Mouse (Mus musculus) Patski (cell line): ENCODE measurements at regions not wholly inside any gene's neighbourhood (a gene's known extent, or its start where the extent isn't known, plus 50 kb on each side); places are given as distances from the start of the nearest gene placed in this dataset.

Experiments used
- ATAC-seq: fragments of 100-300 bp; one replicate; pipeline ENCODE4 v1.8.0; 2021
- CTCF ChIA-PET: fragments of 350-600 bp; sonication (Branson Sonifier 250); formaldehyde crosslinking; loops from one replicate; lab custom pipeline; 2022; ENCODE audit warnings: inconsistent platforms; lab: Charles Lee
- POLR2A ChIA-PET: fragments of 350-600 bp; sonication (Branson Sonifier 250); formaldehyde crosslinking; loops from one replicate; lab custom pipeline; 2022; ENCODE audit warnings: antibody characterized with exemption, inconsistent platforms; lab: Charles Lee
- DNase-seq: peaks from one replicate; pipeline ENCODE4 v3.0.0-alpha.2; 2011; ENCODE audit warnings: low read depth, low spot score
- H3K27me3 ChIP-seq: fragments of 371-371 bp; one replicate; pipeline ENCODE4 v1.5.1; 2021
- CTCF ChIP-seq: fragments of 100-300 bp; IDR thresholded peaks from one replicate; pipeline ENCODE4 v1.5.1; 2021
- in situ Hi-C: fragments of 300-500 bp; cut with MboI; formaldehyde crosslinking; loops from 3 replicates; pipeline ENCODE4 v1.11.1; 2018; ENCODE audit warnings: low pct_unique_long_range_greater_than_20kb, mixed read lengths

GRCm38 (mm10) chr11:79827034-79827433 lies 135.2 kb downstream of the Utp6 start:
- in situ Hi-C loops, result no loop called here
- H3K27me3 ChIP-seq, result no peaks in the 10 kb centered on the region
- TF ChIP-seq CTCF, result no peak
- ChIA-PET CTCF (interaction anchor here (1.4 kb wide), 1 partner anchor 35 kb away, joined by 3 read pairs; no protein-coding TSS in a partner anchor), POLR2A (no interaction called here)
- ATAC-seq, result no peak
- no peak for DNase-seq

GRCm38 (mm10) chr11:79825881-79826280 lies 136.3 kb downstream of the Utp6 start:
- ChIA-PET POLR2A (no interaction called here), CTCF (interaction anchor here (0.8 kb wide), 1 partner anchor 10 kb away, joined by 3 read pairs; no protein-coding TSS in a partner anchor)
- DNase-seq (no peak), ATAC-seq (no peak)
- no peak for TF ChIP-seq CTCF
- in situ Hi-C loops, result no loop called here
- no peaks in the 10 kb centered on the region for H3K27me3 ChIP-seq

- TF ChIP-seq CTCF, result no peak
- DNase-seq (no peak), ATAC-seq (no peak)
- ChIA-PET POLR2A (no interaction called here), CTCF (no interaction called here)
- in situ Hi-C loops, result no loop called here
- no peaks in the 10 kb centered on the region for H3K27me3 ChIP-seq
These were observed 138.4 kb downstream of the Utp6 start for GRCm38 (mm10) chr11:79823631-79824310.

GRCm38 (mm10) chr11:79821986-79822385 lies 140.2 kb downstream of the Utp6 start:
- TF ChIP-seq CTCF, result no peak
- POLR2A ChIA-PET, result no interaction called here

GRCm38 (mm10) chr11:79815156-79815555 lies 147.0 kb downstream of the Utp6 start:
- H3K27me3 ChIP-seq, result no peaks in the 10 kb centered on the region
- CTCF ChIA-PET, result interaction anchor here (1.5 kb wide), 1 partner anchor 10 kb away, joined by 3 read pairs; no protein-coding TSS in a partner anchor
- no peak for TF ChIP-seq CTCF
- ATAC-seq, result peak; percentile 21
- POLR2A ChIA-PET, result no interaction called here
- in situ Hi-C loops, result no loop called here
- no peak for DNase-seq

More at GRCm38 (mm10) chr11:79821986-79822385, 140.2 kb downstream of the Utp6 start:
- ATAC-seq (no peak), DNase-seq (no peak)
- no peaks in the 10 kb centered on the region for H3K27me3 ChIP-seq
- in situ Hi-C loops, result no loop called here
- CTCF ChIA-PET, result no interaction called here

GRCm38 (mm10) chr11:79806911-79807466 lies 155.2 kb downstream of the Utp6 start:
- ATAC-seq (no peak), DNase-seq (no peak)
- POLR2A ChIA-PET, result interaction anchor here (0.6 kb wide), 1 partner anchor 153 kb away, joined by 3 read pairs; no protein-coding TSS in a partner anchor
- CTCF ChIA-PET, result no interaction called here
- in situ Hi-C loops, result no loop called here
- no peaks in the 10 kb centered on the region for H3K27me3 ChIP-seq
- TF ChIP-seq CTCF, result no peak

- no peaks in the 10 kb centered on the region for H3K27me3 ChIP-seq
- in situ Hi-C loops, result no loop called here
- ATAC-seq, result no peak
- ChIA-PET CTCF (no interaction called here), POLR2A (no interaction called here)
- DNase-seq, result no peak
- no peak for TF ChIP-seq CTCF
These were observed 155.8 kb downstream of the Utp6 start for GRCm38 (mm10) chr11:79806417-79806816.

- in situ Hi-C loops, result no loop called here
- CTCF ChIA-PET, result no interaction called here
- ATAC-seq (no peak), DNase-seq (no peak)
- no peak for TF ChIP-seq CTCF
- POLR2A ChIA-PET, result no interaction called here
- no peaks in the 10 kb centered on the region for H3K27me3 ChIP-seq
These were observed 156.2 kb downstream of the Utp6 start for GRCm38 (mm10) chr11:79805981-79806415.

- ATAC-seq (no peak), DNase-seq (no peak)
- CTCF ChIA-PET, result no interaction called here
- TF ChIP-seq CTCF, result no peak
- H3K27me3 ChIP-seq, result no peaks in the 10 kb centered on the region
- POLR2A ChIA-PET, result no interaction called here
- in situ Hi-C loops, result no loop called here
These were observed 158.2 kb downstream of the Utp6 start for GRCm38 (mm10) chr11:79803971-79804370.

- H3K27me3 ChIP-seq, result no peaks in the 10 kb centered on the region
- DNase-seq (no peak), ATAC-seq (no peak)
- ChIA-PET CTCF (no interaction called here), POLR2A (interaction anchor here (0.5 to 1.0 kb wide), 2 partner anchors 13 to 177 kb away, joined by 3 to 6 read pairs; no protein-coding TSS in a partner anchor)
- TF ChIP-seq CTCF, result no peak
- in situ Hi-C loops, result no loop called here
These were observed 159.2 kb downstream of the Utp6 start for GRCm38 (mm10) chr11:79803006-79803405.

- in situ Hi-C loops, result no loop called here
- DNase-seq (no peak), ATAC-seq (no peak)
- H3K27me3 ChIP-seq, result no peaks in the 10 kb centered on the region
- CTCF ChIA-PET, result no interaction called here
- no peak for TF ChIP-seq CTCF
- POLR2A ChIA-PET, result interaction anchor here (1.0 kb wide), 1 partner anchor 13 kb away, joined by 6 read pairs; no protein-coding TSS in a partner anchor
These were observed 159.6 kb downstream of the Utp6 start for GRCm38 (mm10) chr11:79802566-79802965.
